Mouse (Mus musculus): ENCODE data around the gene Enox1.
"Not testable (repeated sequence)": the region's sequence is repeated elsewhere in the genome, so short reads cannot be mapped to it uniquely, and the experiment has no call there.

The Enox1 gene

GRCm38 (mm10) chr14:77511137-77511870, 354.7 kb downstream of the Enox1 start:
- DNase-seq (ENCODE audit: low spot score in 2 of 2) = no peak

GRCm38 (mm10) chr14:77518017-77518416, 361.5 kb downstream of the Enox1 start:
- DNase-seq (ENCODE audit: low spot score in 2 of 2) = no peak

DNA sequence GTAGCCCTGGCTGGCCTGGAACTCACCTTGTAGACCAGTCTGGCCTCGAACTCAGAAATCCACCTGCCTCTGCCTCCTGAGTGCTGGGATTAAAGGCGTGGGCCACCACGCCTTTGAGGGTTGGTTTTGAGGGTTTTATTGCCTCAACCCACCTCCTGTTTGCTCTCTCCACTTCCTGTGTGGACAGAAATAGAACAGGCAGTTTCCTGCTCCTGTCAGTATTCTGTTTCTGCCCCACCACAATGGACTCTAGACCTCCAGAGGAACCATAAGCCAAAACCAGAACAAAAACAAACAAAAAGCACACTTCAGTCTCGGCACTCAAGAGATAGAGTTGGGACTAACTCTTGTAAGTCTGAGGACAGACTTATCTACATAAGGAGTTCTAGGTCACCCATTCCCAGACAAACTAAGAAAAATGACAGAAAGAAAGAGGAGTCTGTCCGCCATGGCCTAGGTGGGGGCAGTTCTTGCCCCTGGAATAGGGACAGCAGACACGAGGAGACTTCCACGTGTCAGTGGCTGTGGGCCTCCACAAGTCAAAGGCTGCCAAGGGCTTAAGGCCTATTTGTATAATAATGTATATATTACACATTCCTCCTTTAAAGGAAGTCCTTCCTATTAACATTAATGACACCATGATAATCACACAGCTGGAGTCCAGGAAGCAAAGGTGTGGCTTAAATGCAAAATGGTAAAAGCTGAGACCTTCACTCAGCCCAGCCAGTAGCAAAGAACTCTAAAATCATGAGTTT, 362.6 kb downstream of the Enox1 start:
- DNase-seq (ENCODE audit: low spot score in 2 of 2) = no peak

- DNase-seq (ENCODE audit: low spot score in 2 of 2) = no peak
Observed at GRCm38 (mm10) chr14:77519701-77520100, 363.1 kb downstream of the Enox1 start.

- no peak for DNase-seq (ENCODE audit: low spot score in 2 of 2)
Observed at GRCm38 (mm10) chr14:77524303-77524702, 367.7 kb downstream of the Enox1 start.

GRCm38 (mm10) chr14:77526262-77526661, 369.7 kb downstream of the Enox1 start:
- DNase-seq (ENCODE audit: low spot score in 2 of 2) = no peak

GRCm38 (mm10) chr14:77529201-77529600, 372.6 kb downstream of the Enox1 start:
- DNase-seq (ENCODE audit: low spot score in 2 of 2) = no peak

DNA sequence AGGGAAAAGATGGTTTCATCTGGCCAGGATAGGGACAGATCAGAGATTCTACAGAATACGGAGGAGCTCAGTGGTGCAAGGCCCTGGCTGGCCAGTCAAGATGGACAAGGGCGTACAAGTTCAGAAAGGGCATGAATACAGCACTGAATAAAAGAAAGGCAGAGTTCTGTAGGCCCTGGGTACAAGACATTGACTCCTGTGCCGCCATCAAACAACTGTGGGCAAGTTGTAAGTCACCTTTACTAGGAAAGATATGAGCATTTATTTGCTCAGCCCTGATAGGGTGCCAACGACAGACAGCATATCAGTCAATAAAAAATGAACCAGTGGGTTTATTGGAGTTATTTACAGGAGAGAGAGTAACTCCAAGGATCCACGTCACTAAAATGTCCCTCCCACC, 373.1 kb downstream of the Enox1 start:
- DNase-seq (ENCODE audit: low spot score in 2 of 2) = no peak

- no peak for DNase-seq (ENCODE audit: low spot score in 2 of 2)
Observed at GRCm38 (mm10) chr14:77533638-77534037, 377.1 kb downstream of the Enox1 start.

DNA sequence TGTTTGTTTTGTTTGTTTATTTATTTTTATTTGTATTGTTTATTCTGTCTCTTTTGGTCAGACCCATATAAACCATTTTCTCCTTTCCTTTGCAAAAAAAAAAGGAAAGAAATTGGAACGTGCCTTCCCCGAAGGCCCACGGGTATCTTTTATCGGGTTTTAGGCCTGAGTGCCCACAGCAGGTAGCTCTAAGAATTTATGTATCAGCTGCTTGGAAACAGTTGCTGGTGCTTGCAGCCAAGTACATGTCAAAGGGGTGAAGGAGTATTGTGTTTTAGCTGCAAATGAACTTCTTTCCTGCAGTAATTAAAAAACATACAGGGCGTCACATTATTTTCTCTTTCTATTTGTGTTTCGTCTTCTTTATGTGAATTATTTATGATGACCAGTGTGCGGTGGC, 377.6 kb downstream of the Enox1 start:
- no peak for DNase-seq (ENCODE audit: low spot score in 2 of 2)

- DNase-seq (ENCODE audit: low spot score in 2 of 2) = no peak
Observed at GRCm38 (mm10) chr14:77536592-77536991, 380.0 kb downstream of the Enox1 start.

DNA sequence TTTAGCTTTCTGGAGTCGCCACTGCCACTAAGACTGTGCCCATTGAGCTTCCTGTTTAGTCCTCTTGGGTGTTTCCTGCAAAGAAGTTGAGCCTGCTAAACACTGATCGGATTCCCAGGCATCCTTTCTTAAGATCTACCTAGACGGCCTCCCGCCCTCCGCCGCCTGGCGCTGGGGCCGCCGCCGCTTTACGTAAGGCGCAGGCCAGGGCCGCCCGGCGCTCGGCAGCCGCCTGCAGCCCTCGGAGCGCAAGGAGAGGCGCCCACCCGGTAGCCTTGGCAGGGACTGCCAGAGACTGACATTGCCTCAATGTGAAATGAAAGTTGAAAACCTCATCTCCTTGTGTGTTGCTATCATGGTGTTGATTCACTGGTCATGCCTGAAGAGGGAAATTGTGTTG, 383.0 kb downstream of the Enox1 start:
- not testable (repeated sequence) for DNase-seq (ENCODE audit: low spot score in 2 of 2)

DNA sequence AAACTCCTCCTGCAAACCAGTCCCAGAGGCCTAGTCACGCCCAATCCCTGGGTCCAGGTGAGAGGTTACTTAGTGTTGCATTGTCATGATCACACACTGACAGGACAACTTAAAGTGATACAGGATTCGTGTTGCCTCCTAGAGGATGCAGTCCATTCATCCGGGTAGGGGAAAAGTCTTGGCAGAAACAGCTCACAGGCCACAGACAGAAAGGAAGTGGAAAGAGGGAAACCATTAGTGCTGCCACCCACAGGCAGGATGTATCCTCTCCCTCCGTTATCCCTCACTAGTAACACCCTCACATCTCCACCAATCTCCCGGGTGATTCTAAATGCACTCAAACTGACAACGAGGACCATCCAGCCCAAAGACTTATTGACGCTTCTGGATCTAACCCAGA, 385.4 kb downstream of the Enox1 start:
- DNase-seq (ENCODE audit: low spot score in 2 of 2) = no peak

- DNase-seq (ENCODE audit: low spot score in 2 of 2) = no peak
Observed at GRCm38 (mm10) chr14:77546531-77547274, 390.1 kb downstream of the Enox1 start.

DNA sequence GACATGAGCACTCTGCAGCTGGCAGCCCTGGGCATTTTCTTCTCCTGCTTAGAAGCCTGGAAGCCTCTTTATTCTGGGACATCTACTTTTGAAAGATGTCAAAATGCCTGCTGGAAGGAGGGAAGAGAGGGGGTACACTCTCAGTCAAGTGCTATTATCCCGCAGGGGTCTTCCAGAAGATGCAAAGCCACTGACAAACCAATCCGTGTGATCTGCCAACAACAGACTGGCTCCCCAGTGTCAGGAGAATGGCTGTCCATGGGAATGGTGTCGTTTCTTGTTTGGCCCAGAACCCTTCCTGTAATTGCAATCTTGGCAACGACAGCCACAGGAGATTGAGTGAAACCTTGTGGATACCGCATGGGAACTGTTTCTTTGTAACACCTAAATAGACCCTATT, 390.8 kb downstream of the Enox1 start:
- DNase-seq (ENCODE audit: low spot score in 2 of 2) = no peak

GRCm38 (mm10) chr14:77548963-77549362, 392.4 kb downstream of the Enox1 start:
- no peak for DNase-seq (ENCODE audit: low spot score in 2 of 2)

DNA sequence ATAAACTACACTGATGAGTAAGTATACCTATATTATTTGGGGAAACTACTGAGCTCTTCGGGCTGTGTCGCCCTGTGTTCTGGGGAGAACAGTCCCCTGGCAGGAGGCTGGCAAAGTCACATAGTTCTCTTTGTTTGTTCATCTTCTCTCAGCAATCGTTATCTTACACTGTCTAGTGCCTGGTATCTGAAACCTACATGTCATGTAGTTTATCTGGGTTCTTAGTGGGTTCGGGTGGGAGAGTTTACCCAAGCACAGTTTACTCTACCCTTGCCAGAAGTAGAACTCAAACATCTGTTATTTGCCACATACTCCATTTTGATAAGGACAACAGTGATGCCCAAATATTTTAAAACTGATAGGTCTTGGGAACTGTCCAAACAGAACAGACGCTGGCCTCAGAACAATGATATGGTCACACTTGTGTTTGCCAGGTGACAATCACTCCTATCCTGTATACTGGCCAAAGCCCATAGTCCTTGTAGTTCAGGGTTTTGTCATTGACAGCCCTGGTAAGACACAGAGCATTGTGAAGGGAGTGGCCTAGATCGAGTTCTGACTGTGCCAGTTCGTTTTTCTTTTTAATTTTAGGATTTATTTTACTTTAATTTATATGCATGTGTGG, 401.0 kb downstream of the Enox1 start:
- DNase-seq (ENCODE audit: low spot score in 2 of 2) = no peak

DNA sequence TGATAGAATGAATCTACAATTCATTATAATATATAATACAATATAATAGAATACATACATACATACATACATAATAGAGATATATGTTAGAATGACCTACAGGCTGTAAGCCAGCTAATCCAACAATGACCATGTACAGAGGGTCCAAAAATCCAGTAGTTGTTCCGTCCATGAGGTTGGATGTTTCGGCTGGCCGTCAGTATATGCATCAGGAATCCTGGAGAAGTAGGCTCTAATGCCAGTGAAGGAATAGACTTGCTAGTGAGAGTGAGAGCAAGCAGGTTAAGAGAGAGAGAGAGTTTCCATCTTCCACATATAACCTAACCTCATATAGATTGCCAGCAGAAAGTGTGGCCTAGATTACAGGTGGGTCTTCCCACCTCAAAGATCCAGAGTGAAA, 402.3 kb downstream of the Enox1 start:
- no peak for DNase-seq (ENCODE audit: low spot score in 2 of 2)

- DNase-seq (ENCODE audit: low spot score in 2 of 2) = no peak
Observed at GRCm38 (mm10) chr14:77559792-77560191, 403.2 kb downstream of the Enox1 start.

GRCm38 (mm10) chr14:77561808-77562583, 405.4 kb downstream of the Enox1 start:
- DNase-seq (ENCODE audit: low spot score in 2 of 2) = no peak

DNA sequence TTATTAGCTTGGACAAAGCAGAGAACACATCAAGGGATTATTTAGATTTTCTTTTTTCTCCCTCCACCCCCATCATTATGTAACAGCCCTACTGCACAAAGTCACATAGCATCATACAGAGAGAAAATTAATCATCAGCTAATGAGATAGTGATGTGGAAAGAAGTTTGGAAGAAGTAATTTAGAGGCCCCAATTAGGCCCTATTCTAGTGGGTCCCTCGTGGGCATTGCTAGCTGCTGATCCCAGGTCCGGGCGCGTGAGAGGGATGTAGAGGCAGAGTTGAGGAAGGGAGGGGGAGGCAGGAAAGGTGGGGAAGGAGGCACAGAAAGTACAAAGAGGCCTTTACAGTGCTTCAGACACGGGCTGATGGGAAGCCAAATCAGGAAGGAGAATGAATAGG, 407.4 kb downstream of the Enox1 start:
- no peak for DNase-seq (ENCODE audit: low spot score in 2 of 2)

Measured in urinary bladder, postnatal 4 days (tissue).